Comparison of ENCODE assay signal across 27 mouse cellular contexts in the genomic region with DNA sequence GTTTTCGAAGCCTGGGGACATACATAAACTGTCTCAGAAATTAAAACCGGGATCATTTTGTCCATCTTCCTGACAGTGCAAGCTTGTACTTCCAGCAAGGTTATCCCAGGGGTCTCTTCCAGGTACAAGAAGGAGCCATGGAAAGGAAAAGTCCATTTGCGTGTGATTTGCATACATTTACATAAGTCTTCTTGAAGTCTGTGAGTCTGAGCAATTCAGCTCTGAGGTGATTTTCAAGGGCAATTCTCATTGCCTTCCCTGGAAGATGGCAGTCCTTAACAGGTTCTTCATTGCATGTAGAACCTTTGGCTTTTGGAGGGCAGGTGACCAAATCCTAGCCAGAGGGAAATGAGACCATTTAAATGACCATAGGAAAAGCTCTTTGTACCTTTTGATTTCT.
DNase-seq lines count a peak whose midpoint lies in the region; ATAC-seq and TF ChIP-seq lines count a peak whose summit lies in the region.
"Had no signal": no experiment of that assay in that cellular context is flagged by ENCODE, and none has a peak within 500 bp of the region (broad histone marks: within the 10 kb centered on the region; RNA-seq: fewer than 3 reads in every experiment).

No protein-coding gene starts in this region.

- no peak overlapping the region for H3K4me3 ChIP-seq in midbrain, embryonic 14.5 days (replicated peaks; ENCODE audit: low read depth, low read length)
- no peak overlapping the region for H3K4me3 ChIP-seq in midbrain, postnatal 0 days (ENCODE audit: low read depth, low read length)
- no peak overlapping the region for H3K4me3 ChIP-seq in neural tube, embryonic 15.5 days (replicated peaks)
- H3K4me3 ChIP-seq in heart, embryonic 12.5 days: no peak overlapping the region
- H3K4me3 ChIP-seq: embryonic facial prominence, embryonic 10.5 days; embryonic facial prominence, embryonic 13.5 days; erythroblast, embryonic 14.5 days; forebrain, embryonic 12.5 days; heart, adult 2 months; heart, embryonic 10.5 days had no signal

- H3K4me2 ChIP-seq in midbrain, embryonic 14.5 days (ENCODE audit: low read length): no peak overlapping the region
- no peak overlapping the region for H3K4me2 ChIP-seq in midbrain, postnatal 0 days (ENCODE audit: low read depth, low read length, poor library complexity, severe bottlenecking)
- H3K4me2 ChIP-seq in neural tube, embryonic 15.5 days: no peak overlapping the region
- no peak overlapping the region for H3K4me2 ChIP-seq in heart, embryonic 12.5 days
- H3K4me2 ChIP-seq: embryonic facial prominence, embryonic 13.5 days; forebrain, embryonic 12.5 days; hindbrain, embryonic 14.5 days had no signal

- 61% methylated on average over 3 of the region's 3 CpGs for WGBS in midbrain, embryonic 14.5 days
- 51% methylated on average over 3 of the region's 3 CpGs for WGBS in midbrain, postnatal 0 days
- WGBS in neural tube, embryonic 15.5 days: 57% methylated on average over 3 of the region's 3 CpGs
- 72% methylated on average over 3 of the region's 3 CpGs for WGBS in heart, embryonic 12.5 days

- H3K36me3 ChIP-seq in midbrain, embryonic 14.5 days (ENCODE audit: control insufficient read depth, insufficient read depth, low read length): no peaks in the 10 kb centered on the region
- no peaks in the 10 kb centered on the region for H3K36me3 ChIP-seq in midbrain, postnatal 0 days (ENCODE audit: insufficient read depth, low read length)
- no peaks in the 10 kb centered on the region; the same call in 1 of the 2 replicates for H3K36me3 ChIP-seq in neural tube, embryonic 15.5 days
- H3K36me3 ChIP-seq in heart, embryonic 12.5 days: no peaks in the 10 kb centered on the region
- H3K36me3 ChIP-seq: embryonic facial prominence, embryonic 10.5 days; embryonic facial prominence, embryonic 13.5 days; forebrain, embryonic 12.5 days; heart, embryonic 10.5 days had no signal

- H3K9ac ChIP-seq in midbrain, embryonic 14.5 days (replicated peaks; ENCODE audit: low read length): no peak overlapping the region
- H3K9ac ChIP-seq in midbrain, postnatal 0 days (replicated peaks; ENCODE audit: low read length, poor library complexity, severe bottlenecking): no peak overlapping the region
- no peak overlapping the region for H3K9ac ChIP-seq in neural tube, embryonic 15.5 days (replicated peaks)
- H3K9ac ChIP-seq in heart, embryonic 12.5 days: no peak overlapping the region
- H3K9ac ChIP-seq: embryonic facial prominence, embryonic 13.5 days; forebrain, embryonic 12.5 days; hindbrain, embryonic 14.5 days had no signal

- DNase-seq in midbrain, embryonic 14.5 days: peak; percentile 21
- no peak for DNase-seq in midbrain, postnatal 0 days (ENCODE audit: low spot score)
- peak; percentile 58 for DNase-seq in ES-CJ7 (ENCODE audit: low read depth, low spot score)
- DNase-seq in ZHBTc4 (ENCODE audit: low read depth, low spot score): peak; percentile 67
- DNase-seq in testis, postnatal 14 days (ENCODE audit: low spot score): no peak
- DNase-seq: adrenal gland, postnatal 10 days; adrenal gland, postnatal 36 days; B cell, adult 2 months; cerebellum, adult 11-12 months; cerebellum, adult 8-10 months; cerebellum, postnatal 10 days; cerebellum, postnatal 36 days; embryo, embryonic 11 days; gastrocnemius, postnatal 10 days; gastrocnemius, postnatal 36 days; heart, adult 2 months had no signal

- H3K27me3 ChIP-seq in midbrain, embryonic 14.5 days (ENCODE audit: control insufficient read depth, insufficient read depth, low read length): no peaks in the 10 kb centered on the region
- H3K27me3 ChIP-seq in midbrain, postnatal 0 days (ENCODE audit: insufficient read depth, low read length): no peaks in the 10 kb centered on the region
- no peaks in the 10 kb centered on the region for H3K27me3 ChIP-seq in neural tube, embryonic 15.5 days (replicated peaks)
- no peaks in the 10 kb centered on the region for H3K27me3 ChIP-seq in heart, embryonic 12.5 days (replicated peaks)
- H3K27me3 ChIP-seq: CH12.LX; embryonic facial prominence, embryonic 13.5 days; forebrain, embryonic 12.5 days had no signal

- H3K4me1 ChIP-seq in midbrain, embryonic 14.5 days (ENCODE audit: control insufficient read depth, insufficient read depth, low read length): no peaks in the 10 kb centered on the region
- no peaks in the 10 kb centered on the region for H3K4me1 ChIP-seq in midbrain, postnatal 0 days (ENCODE audit: insufficient read depth, low read length)
- peaks cover 3% of the 10 kb centered on the region; the same call in 1 of the 2 replicates for H3K4me1 ChIP-seq in neural tube, embryonic 15.5 days
- H3K4me1 ChIP-seq in heart, embryonic 12.5 days (replicated peaks): no peaks in the 10 kb centered on the region
- H3K4me1 ChIP-seq: embryonic facial prominence, embryonic 10.5 days; embryonic facial prominence, embryonic 13.5 days; forebrain, embryonic 12.5 days; heart, embryonic 10.5 days had no signal

- H3K27ac ChIP-seq in midbrain, embryonic 14.5 days (replicated peaks; ENCODE audit: low read depth, low read length): no peak overlapping the region
- no peak overlapping the region for H3K27ac ChIP-seq in midbrain, postnatal 0 days (ENCODE audit: low read depth, low read length)
- peak overlapping the region; percentile 56; the same call in 1 of the 2 replicates for H3K27ac ChIP-seq in neural tube, embryonic 15.5 days (replicated peaks)
- no peak overlapping the region for H3K27ac ChIP-seq in heart, embryonic 12.5 days (ENCODE audit: poor library complexity, severe bottlenecking)
- H3K27ac ChIP-seq: embryonic facial prominence, embryonic 10.5 days; embryonic facial prominence, embryonic 13.5 days; forebrain, embryonic 12.5 days; heart, adult 2 months; heart, embryonic 10.5 days; hindbrain, embryonic 14.5 days; hindbrain, postnatal 0 days had no signal

- ATAC-seq in midbrain, embryonic 14.5 days (ENCODE audit: low FRiP score, low TSS enrichment): no peak
- ATAC-seq in midbrain, postnatal 0 days (ENCODE audit: low FRiP score): no peak
- ATAC-seq in neural tube, embryonic 15.5 days (ENCODE audit: low FRiP score): no peak
- ATAC-seq in heart, embryonic 12.5 days (ENCODE audit: insufficient number of reproducible peaks, low FRiP score): no peak
- ATAC-seq: forebrain, embryonic 16.5 days; hindbrain, postnatal 0 days had no signal

- H3K9me3 ChIP-seq in midbrain, embryonic 14.5 days (ENCODE audit: control insufficient read depth, low read length): no peaks in the 10 kb centered on the region
- H3K9me3 ChIP-seq in midbrain, postnatal 0 days (ENCODE audit: low read length): no peaks in the 10 kb centered on the region
- no peaks in the 10 kb centered on the region for H3K9me3 ChIP-seq in neural tube, embryonic 15.5 days (replicated peaks)
- H3K9me3 ChIP-seq in heart, embryonic 12.5 days (replicated peaks): no peaks in the 10 kb centered on the region; the same call in 1 of the 2 replicates
- H3K9me3 ChIP-seq: embryonic facial prominence, embryonic 10.5 days; embryonic facial prominence, embryonic 13.5 days; forebrain, embryonic 12.5 days; heart, embryonic 10.5 days had no signal

- no peak for TF ChIP-seq CTCF in midbrain, postnatal 0 days (IDR thresholded peaks at IDR 0.05)

Comparison
In these comparisons a context has a peak if more than half of its experiments do, and no peak if none do; other contexts are left out.
1. DNase-seq: peak in midbrain, embryonic 14.5 days (single experiment), ES-CJ7 (single experiment) and ZHBTc4 (single experiment); none in midbrain, postnatal 0 days (single experiment) and testis, postnatal 14 days (single experiment).